Mouse (Mus musculus) layer of hippocampus, postnatal 25 days (tissue): ENCODE data around the gene Akap12. TPM values are rescaled to one million over a fixed set of nuclear protein-coding genes. Genes with fewer than 3 reads are reported as not detected.
A peak's percentile ranks its signal among the peaks of the same experiment; 100 is the strongest.

Source experiments
- DNase-seq, 2 experiments: peaks; one replicate each; pipeline ENCODE4 v3.0.0; 2022; ENCODE audit warnings: mixed read lengths in 2 of 2, low spot score in 1 of 2; ENCODE audit errors: extremely low spot score in 1 of 2
- total RNA-seq, 2 experiments: library from RNA; stranded (reverse); gene quantifications; 2 replicates each; pipeline ENCODE4 v1.2.3; 2021

Akap12 gene
- total RNA-seq, 2 experiments from 2014 or later, result 10.8 to 11.6 TPM

DNA sequence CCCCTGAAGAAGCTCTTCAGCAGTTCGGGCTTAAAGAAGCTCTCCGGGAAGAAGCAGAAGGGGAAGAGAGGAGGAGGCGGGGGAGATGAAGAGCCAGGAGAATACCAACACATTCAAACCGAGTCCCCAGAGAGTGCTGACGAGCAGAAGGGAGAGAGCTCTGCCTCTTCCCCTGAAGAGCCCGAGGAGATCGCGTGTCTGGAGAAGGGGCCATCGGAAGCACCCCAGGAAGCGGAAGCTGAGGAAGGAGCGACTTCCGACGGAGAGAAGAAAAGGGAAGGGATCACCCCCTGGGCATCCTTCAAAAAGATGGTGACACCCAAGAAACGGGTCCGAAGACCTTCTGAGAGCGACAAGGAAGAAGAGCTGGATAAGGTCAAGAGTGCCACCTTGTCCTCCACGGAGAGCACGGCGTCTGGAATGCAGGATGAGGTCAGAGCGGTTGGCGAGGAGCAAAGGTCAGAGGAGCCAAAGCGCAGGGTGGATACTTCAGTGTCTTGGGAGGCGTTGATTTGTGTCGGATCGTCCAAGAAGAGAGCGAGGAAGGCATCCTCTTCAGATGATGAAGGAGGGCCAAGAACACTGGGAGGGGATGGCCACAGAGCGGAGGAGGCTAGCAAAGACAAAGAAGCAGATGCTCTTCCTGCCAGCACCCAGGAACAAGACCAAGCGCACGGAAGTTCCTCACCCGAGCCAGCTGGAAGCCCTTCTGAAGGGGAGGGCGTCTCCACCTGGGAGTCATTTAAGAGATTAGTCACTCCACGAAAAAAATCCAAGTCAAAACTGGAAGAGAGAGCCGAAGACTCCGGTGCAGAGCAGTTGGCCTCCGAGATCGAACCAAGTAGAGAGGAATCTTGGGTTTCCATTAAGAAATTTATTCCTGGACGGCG, 88.4 kb downstream of the Akap12 start:
- no peak for DNase-seq

DNA sequence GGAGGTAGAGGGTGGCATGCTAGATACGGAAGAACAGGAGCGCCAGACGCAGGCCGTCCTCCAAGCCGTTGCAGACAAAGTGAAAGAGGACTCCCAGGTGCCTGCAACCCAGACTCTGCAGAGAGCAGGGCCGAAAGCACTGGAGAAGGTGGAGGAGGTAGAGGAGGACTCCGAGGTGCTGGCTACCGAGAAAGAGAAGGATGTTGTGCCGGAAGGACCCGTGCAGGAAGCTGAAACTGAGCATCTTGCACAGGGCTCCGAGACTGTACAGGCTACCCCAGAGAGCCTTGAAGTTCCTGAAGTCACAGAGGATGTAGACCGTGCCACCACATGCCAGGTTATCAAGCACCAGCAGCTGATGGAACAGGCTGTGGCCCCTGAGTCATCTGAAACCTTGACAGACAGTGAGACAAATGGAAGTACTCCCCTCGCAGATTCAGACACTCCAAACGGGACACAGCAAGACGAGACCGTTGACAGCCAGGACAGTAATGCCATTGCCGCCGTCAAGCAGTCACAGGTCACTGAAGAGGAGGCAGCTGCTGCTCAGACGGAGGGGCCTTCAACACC, 89.8 kb downstream of the Akap12 start:
- DNase-seq, result no peak

DNA sequence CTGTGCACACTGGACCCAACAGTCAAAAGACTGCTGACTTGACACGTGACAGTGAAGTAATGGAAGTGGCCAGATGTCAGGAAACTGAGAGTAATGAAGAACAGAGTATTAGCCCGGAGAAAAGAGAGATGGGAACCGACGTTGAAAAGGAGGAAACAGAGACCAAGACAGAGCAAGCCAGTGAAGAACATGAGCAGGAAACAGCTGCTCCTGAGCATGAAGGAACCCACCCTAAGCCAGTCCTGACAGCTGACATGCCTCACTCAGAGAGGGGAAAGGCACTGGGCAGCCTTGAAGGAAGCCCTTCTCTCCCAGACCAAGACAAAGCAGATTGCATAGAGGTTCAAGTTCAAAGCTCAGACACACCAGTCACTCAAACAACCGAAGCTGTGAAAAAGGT, 90.5 kb downstream of the Akap12 start:
- no peak for DNase-seq

DNA sequence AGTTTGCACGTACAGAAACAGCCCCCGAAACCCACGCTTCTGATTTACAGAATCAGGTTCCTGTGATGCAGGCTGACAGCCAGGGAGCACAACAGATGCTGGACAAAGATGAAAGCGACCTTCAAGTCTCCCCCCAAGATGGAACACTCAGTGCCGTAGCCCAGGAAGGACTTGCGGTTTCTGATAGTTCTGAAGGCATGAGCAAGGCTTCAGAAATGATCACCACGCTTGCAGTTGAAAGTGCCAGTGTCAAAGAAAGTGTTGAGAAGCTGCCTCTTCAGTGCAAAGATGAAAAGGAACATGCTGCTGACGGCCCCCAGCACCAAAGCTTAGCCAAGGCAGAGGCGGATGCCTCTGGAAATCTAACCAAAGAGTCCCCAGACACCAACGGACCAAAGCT, 91.3 kb downstream of the Akap12 start:
- no peak for DNase-seq

DNA sequence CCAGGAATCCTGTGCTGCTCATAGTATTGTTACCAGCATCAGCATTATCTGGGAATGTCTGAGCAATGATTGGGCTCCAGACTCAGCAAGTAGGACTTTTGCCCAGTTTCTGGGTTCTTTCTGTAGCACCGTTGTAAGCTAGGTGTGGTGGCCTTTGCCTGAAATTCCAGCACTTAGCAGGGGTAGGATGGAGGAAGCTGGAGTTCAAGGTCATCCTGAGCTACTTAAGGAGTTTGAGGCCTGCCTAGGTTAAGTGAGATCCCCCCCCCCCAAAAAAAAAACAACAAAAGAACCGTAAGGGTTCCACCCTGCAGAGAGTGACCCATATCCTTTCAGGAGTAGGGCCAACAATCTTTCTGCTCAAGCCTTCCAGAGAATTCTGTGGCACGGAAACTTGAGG, 98.4 kb downstream of the Akap12 start:
- DNase-seq, result no peak

DNA sequence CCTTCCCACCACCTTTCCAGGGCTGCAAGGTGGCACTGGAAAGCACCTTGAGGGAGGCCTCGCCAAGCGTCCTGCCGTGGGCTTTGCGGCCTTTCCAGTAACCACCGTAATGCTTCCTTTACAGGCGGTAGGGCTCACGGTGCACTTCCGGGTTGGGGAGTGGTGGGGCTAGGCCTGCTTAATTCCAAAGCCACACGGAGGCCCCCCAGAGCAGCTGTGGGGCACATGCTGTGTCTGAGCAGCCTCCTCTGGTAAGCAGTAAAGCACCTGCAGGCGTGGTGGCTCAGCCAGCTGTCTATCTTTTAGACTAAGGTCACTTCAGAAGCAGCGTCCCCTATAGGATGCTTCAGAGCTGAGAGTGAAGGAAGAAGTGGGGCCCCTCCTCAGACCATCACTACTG, 103.9 kb downstream of the Akap12 start:
- DNase-seq, result no peak

DNA sequence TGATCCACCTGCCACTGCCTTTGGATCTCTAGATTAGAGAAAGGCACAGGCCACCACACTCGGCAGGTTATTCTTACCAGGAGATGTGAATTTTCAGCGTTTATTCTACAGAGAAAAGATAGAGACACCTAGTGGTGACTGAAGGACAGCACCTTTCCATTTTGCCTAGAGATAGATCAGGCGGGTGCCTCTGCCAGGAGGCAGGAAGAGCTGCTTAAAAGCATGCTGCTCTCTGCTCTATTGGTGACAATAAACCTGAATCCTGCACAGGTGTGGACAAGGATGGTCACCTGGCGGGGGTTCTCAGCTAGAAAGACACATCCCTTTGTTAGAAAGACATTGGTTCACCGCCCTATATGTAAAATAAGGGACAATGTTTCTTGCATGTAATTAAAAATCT, 105.8 kb downstream of the Akap12 start:
- DNase-seq, result peak in 1 of 2 experiments; percentile 36

DNA sequence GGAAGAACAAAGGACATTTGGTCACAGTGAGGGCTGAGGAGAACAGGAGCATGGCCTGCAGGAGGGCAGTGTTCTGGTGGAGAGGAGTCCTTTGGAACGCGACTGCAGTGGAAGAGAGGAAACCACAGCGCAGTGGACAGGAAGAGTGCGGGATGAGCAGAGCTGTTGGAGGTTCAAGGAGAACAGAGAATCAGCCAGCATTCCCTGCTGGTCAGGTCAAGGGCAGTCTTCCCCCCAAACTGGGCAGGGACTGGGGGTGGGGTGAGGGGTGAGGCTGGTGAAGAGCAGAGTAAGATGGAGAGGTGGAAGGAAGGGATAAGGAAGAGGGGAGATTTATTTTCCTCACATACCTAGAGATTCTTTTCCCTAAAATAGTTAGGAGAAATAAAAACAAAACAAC, 107.4 kb downstream of the Akap12 start:
- DNase-seq, result no peak

DNA sequence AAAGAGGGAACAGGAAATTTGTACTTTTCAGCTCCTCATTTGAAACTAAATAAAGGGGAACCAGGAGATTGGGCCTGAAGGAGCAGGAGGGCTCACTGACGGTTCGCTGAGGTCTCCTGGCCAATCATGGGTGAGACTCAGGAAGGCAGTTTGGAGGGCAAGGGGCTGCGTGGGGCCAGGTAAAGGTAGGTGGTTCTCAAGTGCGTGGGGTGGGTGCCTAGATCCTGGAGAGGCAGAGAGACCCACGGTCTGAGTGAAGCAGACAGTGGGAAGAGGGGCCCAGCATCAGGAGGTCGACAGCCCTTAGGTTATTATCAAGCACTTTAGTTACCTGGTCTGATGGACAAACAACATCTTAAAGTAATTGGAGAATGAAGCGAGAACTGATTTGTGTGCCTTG, 108.1 kb downstream of the Akap12 start:
- DNase-seq, result no peak

DNA sequence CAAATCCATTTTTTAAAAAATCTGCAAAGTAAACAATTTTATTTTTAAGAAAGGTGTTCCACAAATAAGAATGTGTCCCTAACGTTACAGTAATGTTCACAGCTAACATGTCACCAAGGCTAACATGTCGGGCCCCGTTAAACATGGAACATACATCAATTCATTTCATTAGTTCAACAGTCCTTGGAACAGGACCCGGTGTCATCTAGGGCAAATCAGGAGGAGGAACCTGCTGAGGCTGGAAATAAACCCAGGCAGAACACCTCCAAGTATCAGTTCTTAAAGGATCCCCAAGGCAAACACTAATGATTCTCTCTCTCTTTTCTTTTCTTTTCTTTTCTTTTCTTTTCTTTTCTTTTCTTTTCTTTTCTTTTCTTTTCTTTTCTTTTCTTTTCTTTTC, 108.6 kb downstream of the Akap12 start:
- no peak for DNase-seq

DNA sequence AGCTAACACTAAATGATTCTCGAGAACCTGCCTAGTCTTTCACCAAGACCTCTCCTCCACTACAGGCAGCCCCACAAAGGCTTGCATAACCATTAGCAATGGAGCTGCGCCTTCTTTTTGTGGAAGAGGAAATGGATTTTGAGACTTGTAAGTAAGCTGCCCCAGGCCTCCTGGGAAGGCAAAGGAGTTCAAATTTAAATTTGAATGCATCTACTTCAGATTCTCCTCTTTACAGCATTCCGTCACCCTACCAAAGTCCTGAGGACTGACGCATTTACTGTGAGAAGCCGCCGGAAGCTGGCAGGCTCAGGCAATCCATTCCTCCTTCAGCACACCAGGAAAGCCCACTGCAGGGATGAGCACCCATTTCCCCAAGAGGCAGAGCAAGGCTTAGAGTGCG, 109.1 kb downstream of the Akap12 start:
- no peak for DNase-seq

DNA sequence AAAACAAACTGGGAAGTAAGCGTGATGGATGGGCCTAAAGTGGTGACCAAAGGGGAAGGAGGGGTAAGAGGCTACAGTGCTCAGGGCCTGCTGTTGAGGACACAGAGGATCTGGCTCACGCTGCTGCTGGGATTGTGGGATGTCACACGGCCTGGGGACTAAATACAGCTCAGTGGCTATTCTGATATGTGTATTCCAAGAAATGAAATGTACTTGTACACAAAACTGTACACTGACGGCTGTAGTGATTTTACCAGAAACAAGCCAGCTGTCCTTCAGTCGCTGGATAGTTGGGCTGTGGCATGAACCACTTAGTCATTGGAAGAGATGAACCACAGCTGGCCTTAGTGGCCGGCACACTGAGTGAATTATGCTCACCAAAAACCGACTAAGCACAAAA, 110.3 kb downstream of the Akap12 start:
- no peak for DNase-seq

DNA sequence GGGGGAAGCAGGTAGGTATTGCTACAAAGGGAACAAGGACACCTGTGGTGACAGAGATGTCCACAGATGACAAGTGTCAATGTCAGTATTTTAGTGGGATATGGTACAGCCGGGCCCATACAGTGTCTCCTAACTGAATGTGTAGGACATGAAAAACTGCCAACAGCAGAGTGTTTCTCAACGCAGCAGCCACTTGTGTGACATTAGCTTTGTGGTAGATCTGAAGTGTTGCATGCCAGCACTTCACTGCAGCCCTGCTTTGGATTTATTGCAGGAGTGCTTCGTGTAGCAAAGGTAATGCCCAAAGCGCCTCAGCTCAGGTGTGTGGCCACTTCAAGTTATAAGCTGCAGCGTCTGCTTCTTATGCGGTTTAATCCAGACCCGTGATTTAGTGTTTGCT, 110.8 kb downstream of the Akap12 start:
- DNase-seq, result no peak

DNA sequence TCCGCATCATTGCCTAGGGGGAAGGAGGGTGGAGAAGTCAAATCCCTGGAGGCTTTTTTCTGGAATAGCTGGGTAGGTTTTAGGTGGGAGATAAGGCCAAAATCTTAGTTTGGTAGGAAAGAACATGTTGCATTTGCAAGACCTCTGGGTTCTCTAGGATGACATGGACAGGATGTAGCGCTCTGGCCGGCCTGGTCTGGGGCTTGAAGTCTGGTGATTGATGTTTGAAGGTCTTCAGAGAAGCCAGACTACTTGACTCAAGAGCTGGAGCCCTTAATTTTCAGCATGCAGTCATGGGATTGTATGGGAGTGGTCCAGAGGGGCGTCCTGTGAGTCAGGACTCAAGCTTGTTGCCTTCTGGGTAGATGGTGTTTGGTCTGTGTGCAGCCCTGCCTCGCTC, 114.6 kb downstream of the Akap12 start:
- no peak for DNase-seq

DNA sequence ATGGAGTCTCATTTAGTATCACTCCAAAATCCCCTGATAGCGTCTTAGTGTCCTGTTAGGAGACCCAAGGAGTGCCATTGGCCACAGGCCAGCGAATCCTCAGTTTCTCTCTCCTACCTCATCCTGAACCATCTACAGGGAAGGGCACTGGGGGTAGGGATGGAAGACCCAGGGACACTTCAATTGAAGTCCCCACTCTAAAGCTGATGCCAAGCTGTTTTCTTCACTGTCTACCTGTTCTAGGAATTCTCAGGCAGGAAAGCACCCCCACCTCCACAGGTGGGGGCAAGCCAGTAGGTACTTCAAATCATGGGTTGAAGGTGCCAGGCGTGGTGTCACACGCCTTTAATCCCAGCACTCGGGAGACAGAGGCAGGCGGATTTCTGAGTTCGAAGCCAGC, 118.1 kb downstream of the Akap12 start:
- DNase-seq, result no peak

DNA sequence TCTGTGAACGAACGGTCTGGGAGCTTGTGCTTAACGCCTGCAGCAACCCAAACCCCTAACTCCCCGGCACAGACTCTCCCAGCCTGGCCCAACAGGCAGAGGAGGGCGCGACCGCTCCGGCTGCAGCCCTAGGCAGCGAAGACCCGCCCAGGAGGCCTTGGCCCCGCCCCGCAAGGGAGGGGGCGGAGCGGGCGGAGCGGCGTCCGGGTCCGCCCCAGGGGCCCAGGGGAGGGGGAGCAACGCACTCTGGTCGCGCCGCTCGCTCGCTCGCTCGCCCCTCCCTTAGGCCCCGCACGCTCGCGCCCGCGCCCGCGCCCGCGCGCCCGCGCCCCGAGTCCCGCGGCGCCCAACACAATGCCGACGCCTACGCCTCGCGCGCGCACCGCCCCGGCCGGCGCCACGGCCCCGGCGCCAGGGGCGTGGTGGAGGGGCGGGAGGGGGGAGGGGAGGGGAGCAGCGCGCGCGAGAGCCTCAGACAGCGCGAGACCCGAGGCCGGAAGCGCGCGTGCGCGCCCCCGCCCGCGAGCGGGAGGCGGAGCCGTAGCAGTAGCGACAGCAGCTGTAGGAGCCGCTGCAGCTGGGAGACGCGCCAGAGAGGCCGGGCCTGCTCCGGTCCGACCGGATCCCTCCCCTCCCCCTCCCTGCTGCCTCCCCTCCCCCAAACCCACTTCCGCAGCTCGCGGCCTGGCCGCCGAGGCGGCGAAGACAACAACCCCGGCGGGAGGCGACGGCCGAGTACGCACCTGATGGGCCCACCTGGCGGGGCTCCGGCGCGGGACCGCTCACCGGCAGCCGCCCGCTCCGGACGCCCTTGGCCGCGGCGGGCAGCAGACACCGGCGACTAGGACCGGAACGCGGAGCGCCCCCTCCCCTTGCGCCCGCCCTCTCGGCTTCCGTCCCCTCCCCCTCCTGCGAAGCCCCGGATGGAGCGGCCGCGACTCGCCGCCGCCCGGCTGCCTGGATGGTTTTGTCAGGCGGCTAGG, 120.7 kb downstream of the Akap12 start:
- DNase-seq, result peak; percentile 81 to 86

DNA sequence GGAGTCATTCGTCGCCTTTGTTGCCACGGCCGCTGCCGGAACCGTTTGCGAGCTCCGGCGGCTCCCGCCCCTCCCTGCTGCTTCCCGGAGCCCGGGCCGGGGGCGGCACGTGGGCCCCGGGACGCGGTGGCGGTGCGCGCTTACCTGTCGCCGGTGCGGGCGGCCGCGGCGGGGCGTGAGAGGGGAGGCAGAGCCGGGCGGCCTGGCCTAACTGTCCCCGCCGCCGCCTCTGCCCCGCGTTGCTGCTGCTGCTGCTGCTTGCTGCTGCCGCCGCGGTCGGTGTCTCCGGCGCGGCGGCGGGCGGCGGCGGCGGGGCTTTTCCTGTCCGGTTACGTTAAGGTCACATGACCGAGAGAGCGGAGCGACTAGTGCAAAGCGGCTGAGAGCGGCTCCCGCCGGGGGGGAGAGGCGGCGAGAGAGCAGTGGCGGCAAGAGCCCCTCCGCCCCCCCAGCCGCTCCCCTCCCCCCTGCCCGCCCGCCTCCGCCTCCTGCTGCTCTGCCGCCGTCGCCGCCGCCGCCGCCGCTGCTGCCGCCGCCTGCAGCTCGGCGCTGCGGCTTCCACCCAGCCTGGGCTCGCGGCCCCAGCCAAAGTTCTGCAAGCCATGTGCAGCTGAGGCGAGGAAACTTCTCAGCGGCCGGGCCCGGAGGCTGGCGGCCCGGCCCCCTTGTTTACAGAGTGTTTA, 121.7 kb downstream of the Akap12 start, which contains the start of gene Zbtb2:
TSS of gene Zbtb2 (minus strand) at position 408 of the 683 bp plus-strand sequence.
- DNase-seq, result peak; percentile 46 to 50

DNA sequence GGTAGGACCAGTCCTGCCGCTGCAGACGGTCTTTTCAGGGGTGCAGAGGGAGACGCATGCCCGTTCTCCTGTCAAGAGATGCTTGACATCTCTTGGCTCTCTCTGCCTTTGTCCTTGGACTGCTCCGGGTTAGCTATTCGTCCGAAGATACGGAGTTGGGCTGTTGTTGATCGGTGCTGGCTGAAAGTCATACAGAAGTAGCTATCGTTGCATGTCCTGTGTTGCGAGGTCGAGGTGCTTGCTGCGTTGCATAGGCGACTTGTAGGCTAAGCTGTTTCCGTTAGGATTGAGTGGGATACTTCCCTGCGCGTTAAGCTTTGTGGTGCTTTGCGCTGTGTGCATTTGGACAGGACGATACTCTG, 122.2 kb downstream of the Akap12 start:
- no peak for DNase-seq

DNA sequence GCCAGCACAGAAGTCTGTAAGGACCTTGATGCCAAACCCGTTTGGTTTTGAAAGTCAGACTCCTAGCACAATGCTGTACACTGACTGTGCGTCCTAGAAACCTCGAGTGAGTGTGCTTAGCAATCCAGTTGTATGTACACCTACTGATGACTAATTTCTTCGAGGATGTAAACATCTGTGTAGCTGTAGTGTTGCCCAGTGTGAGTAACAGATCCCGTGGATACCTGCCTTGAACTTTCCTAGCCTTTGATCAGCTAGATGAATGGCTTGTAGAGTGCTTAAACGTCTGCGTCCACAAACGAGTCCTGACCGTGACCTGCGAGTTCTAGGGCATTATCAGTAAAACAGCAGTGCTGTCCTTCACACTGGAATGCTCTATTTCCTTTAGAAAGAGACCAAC, 122.9 kb downstream of the Akap12 start:
- no peak for DNase-seq

DNA sequence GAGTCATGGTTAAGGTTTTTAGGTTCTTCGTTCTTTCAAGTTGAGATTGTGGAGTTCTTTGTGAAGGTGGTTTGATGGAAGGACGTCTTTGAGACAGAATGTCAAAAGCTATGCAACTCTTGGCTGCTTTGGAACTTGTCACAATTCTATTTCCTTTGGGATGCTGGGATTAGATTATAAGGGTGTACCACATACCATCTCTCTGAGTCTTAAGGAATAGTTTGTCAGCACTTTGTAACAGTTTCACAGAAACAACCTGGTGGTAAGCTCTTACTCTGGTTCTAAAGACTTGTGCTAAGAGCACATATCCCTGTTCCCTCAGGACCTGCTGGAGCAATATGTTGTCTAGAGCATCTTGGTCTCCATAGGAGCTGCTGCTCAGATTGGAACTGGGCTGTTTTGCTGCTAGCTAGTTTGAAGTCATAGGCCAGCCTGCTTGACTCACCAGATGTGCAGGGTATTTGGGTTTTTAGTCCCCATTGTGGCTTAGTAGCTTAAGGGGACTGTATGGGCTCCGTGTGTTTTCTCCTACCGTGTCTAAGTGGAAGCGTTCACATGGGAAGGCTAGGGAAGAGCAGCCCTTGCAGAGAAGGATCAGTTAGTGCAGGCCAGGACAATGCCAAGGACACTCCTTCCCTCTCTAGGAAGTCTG, 123.4 kb downstream of the Akap12 start:
- no peak for DNase-seq
